Mouse (Mus musculus) lung, embryonic 14.5 days (tissue): ENCODE results near the gene Dhrs4. TPM values are rescaled to one million over a fixed set of nuclear protein-coding genes. Genes with fewer than 3 reads are reported as not detected.

Experiments used
- ATAC-seq: fragments of 200-750 bp; cut with Nextera tagmentation; 2 replicates; pipeline ENCODE4 v1.8.0; 2017; ENCODE audit warnings: mild to moderate bottlenecking, moderate TSS enrichment, moderate library complexity; ENCODE audit not compliant: insufficient read depth
- DNase-seq: peaks from one replicate; pipeline ENCODE4 v3.0.0-alpha.2; 2015
- H3K27ac ChIP-seq: fragments of 300-500 bp; sonication (generic); 2 replicates; pipeline ENCODE4 v1.5.1; 2014; ENCODE audit warnings: low read depth, mild to moderate bottlenecking, moderate library complexity
- H3K27me3 ChIP-seq: fragments of 300-500 bp; sonication (generic); 2 replicates; pipeline ENCODE4 v1.6.1; 2014; ENCODE audit warnings: low read length, control low read depth; ENCODE audit not compliant: insufficient read depth
- H3K36me3 ChIP-seq: fragments of 300-500 bp; sonication (generic); 2 replicates; pipeline ENCODE4 v1.6.1; 2014; ENCODE audit warnings: control low read depth; ENCODE audit not compliant: insufficient read depth
- H3K4me1 ChIP-seq: fragments of 300-500 bp; sonication (generic); 2 replicates; pipeline ENCODE4 v1.6.1; 2014; ENCODE audit warnings: antibody characterized with exemption, control low read depth; ENCODE audit not compliant: insufficient read depth
- H3K4me2 ChIP-seq: fragments of 300-500 bp; sonication (generic); 2 replicates; pipeline ENCODE4 v1.6.1; 2014; ENCODE audit warnings: mild to moderate bottlenecking
- H3K4me3 ChIP-seq: fragments of 300-500 bp; sonication (generic); 2 replicates; pipeline ENCODE4 v1.5.1; 2014; ENCODE audit warnings: low read depth, low read length
- H3K9ac ChIP-seq: fragments of 300-500 bp; sonication (generic); 2 replicates; pipeline ENCODE4 v1.6.1; 2014
- H3K9me3 ChIP-seq: fragments of 300-500 bp; sonication (generic); 2 replicates; pipeline ENCODE4 v1.6.1; 2016; ENCODE audit warnings: low read depth, low read length, control low read depth
- CTCF ChIP-seq: IDR thresholded peaks from 2 replicates; pipeline ENCODE4 v1.5.1; 2016; ENCODE audit warnings: antibody characterized with exemption, low read depth
- WGBS: fragments of 180-500 bp; shearing (Covaris S2); extraction: QIAGEN DNeasy Blood & Tissue Kit; methylation state at CpG from one replicate; pipeline ENCODE4 v1.1.7; 2014; 5-methylcytosine and 5-hydroxymethylcytosine counted together
- polyA plus RNA-seq: library from polyadenylated mRNA; unstranded; fragments of >200 nt; fragmentation: Nextera tagmentation; extraction: Ambion mirVana; gene quantifications from 2 replicates; pipeline ENCODE4 v1.2.1, GENCODE M21; 2014

Gene Dhrs4
- polyA plus RNA-seq, 1 experiment from 2014 or later = 68.6 TPM

DNA sequence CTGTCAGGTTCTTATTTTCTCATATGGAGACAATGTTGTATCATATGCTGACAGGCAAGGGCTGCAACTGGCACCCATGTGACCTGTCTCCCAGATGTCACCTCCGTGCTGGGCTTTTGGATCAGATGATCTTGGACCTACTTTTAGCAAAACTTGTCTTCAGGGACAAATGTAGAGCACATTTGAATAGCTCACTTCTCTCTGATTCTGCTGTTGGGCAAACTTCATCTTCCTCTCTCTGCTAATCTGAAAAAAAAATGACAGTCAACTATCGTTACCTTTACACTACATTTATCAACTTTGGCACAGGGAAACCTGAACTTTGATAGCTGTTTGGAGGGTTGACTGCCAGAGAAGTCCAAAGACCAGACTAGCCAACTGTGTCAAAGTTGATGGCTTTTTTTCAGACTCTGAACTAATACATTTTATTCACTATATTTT lies 10.2 kb upstream of the Dhrs4 start:
- H3K9ac ChIP-seq = no peak overlapping the region
- no peaks in the 10 kb centered on the region for H3K9me3 ChIP-seq
- H3K4me3 ChIP-seq = no peak overlapping the region
- WGBS = 72% methylated on average over 2 of the region's 2 CpGs
- H3K36me3 ChIP-seq = no peaks in the 10 kb centered on the region
- H3K4me2 ChIP-seq = no peak overlapping the region
- DNase-seq = no peak
- no peak for TF ChIP-seq CTCF
- no peak overlapping the region for H3K27ac ChIP-seq
- no peaks in the 10 kb centered on the region; the same call in 1 of the 2 replicates for H3K27me3 ChIP-seq
- H3K4me1 ChIP-seq = no peaks in the 10 kb centered on the region
- ATAC-seq = no peak

DNA sequence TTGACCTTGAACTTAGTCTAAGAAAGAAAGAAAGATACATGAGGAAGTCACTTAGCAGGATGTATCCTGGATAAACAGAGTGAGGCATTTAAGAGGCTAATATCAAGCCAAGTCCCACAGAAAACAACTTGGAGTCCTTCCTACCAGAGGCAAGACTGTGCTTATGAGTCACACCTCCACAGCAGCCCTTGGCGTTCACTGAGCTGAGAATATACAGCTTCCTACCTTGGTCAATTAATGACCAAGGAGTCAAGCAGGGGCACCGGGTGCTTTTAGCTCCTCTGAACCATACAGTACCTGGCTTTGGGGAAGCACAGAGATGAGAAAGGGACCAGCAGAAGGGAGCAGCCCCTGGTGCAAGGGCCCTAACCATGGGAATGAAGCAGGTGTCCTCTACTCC lies 9.5 kb upstream of the Dhrs4 start:
- Histone ChIP-seq H3K4me3 (no peak overlapping the region), H3K9me3 (no peaks in the 10 kb centered on the region), H3K4me1 (no peaks in the 10 kb centered on the region), H3K4me2 (no peak overlapping the region), H3K27ac (no peak overlapping the region), H3K27me3 (no peaks in the 10 kb centered on the region; the same call in 1 of the 2 replicates), H3K9ac (no peak overlapping the region), H3K36me3 (no peaks in the 10 kb centered on the region)
- no peak for DNase-seq
- no peak for TF ChIP-seq CTCF
- 64% methylated on average over 2 of the region's 2 CpGs for WGBS
- no peak for ATAC-seq

- Histone ChIP-seq H3K27ac (no peak overlapping the region), H3K36me3 (no peaks in the 10 kb centered on the region), H3K9ac (no peak overlapping the region), H3K4me1 (no peaks in the 10 kb centered on the region), H3K9me3 (no peaks in the 10 kb centered on the region), H3K27me3 (no peaks in the 10 kb centered on the region; the same call in 1 of the 2 replicates), H3K4me2 (no peak overlapping the region), H3K4me3 (no peak overlapping the region)
- TF ChIP-seq CTCF = no peak
- whole genome bisulfite sequencing = 57% methylated on average over 6 of the region's 6 CpGs
- no peak for ATAC-seq
- no peak for DNase-seq
Observed at GRCm38 (mm10) chr14:55469821-55470220, 8.7 kb upstream of the Dhrs4 start.

DNA sequence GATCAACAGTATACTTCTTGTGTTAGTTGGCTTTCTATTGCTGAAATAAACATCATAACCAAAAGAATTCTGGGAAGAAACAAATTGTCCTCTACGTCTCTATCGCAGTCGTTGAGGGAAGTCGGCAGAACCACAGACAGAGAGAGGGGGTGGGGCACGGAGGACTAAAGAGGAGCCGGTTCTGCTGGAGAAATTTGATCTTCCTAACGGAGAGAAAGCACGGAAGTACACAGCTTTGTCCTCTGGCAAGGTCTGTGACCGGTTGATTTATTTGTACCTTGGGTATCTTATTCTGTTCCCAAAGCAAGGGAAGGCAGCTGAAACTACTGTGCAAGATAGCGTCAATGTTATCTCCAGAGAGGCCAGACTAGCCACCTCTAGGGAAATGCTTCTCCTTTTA lies 7.8 kb upstream of the Dhrs4 start:
- H3K4me1 ChIP-seq = no peaks in the 10 kb centered on the region
- DNase-seq = peak; percentile 44
- H3K27me3 ChIP-seq = no peaks in the 10 kb centered on the region; the same call in 1 of the 2 replicates
- no peaks in the 10 kb centered on the region for H3K9me3 ChIP-seq
- TF ChIP-seq CTCF = no peak
- 0% methylated on average over 10 of the region's 10 CpGs for WGBS
- peak overlapping the region; percentile 26; the same call in 1 of the 2 replicates for H3K9ac ChIP-seq
- peak; percentile 58; the same call in 1 of the 2 replicates for ATAC-seq
- no peak overlapping the region for H3K4me3 ChIP-seq
- peak overlapping the region; percentile 43 for H3K4me2 ChIP-seq
- no peaks in the 10 kb centered on the region for H3K36me3 ChIP-seq
- no peak overlapping the region for H3K27ac ChIP-seq

- no peaks in the 10 kb centered on the region for H3K36me3 ChIP-seq
- no peak overlapping the region for H3K9ac ChIP-seq
- H3K4me3 ChIP-seq = no peak overlapping the region
- DNase-seq = no peak
- ATAC-seq = no peak
- WGBS = 44% methylated on average over 2 of the region's 2 CpGs
- H3K27ac ChIP-seq = no peak overlapping the region
- H3K9me3 ChIP-seq = no peaks in the 10 kb centered on the region
- no peak for TF ChIP-seq CTCF
- no peak overlapping the region for H3K4me2 ChIP-seq
- H3K27me3 ChIP-seq = no peaks in the 10 kb centered on the region
- peaks cover 6% of the 10 kb centered on the region; the same call in 1 of the 2 replicates for H3K4me1 ChIP-seq
Observed at GRCm38 (mm10) chr14:55475654-55476053, 2.9 kb upstream of the Dhrs4 start.

DNA sequence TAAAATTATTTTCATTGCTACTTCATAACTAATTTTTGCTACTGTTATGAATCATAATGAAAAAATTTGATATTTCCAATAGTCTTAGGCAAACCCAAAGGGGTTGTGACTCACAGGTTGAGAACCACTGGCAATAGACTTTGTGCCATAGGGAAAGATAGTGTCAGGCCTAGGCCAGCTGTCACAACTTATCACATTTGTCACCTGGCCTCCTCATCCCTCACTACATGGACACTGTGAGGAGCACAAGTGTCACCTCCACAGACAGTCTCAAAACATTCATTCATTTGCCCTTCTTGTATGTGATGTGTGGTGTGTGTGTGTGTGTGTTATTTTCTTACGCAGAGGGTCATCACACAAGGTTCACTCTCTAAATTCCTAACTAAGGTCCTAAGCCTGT lies 1.1 kb upstream of the Dhrs4 start:
- DNase-seq = no peak
- H3K36me3 ChIP-seq = peaks cover 8% of the 10 kb centered on the region
- no peak for TF ChIP-seq CTCF
- no peaks in the 10 kb centered on the region for H3K27me3 ChIP-seq
- no peak for ATAC-seq
- H3K4me3 ChIP-seq = no peak overlapping the region
- no peaks in the 10 kb centered on the region for H3K9me3 ChIP-seq
- H3K27ac ChIP-seq = no peak overlapping the region
- H3K4me1 ChIP-seq = peaks cover 6% of the 10 kb centered on the region; the same call in 1 of the 2 replicates
- H3K4me2 ChIP-seq = no peak overlapping the region
- H3K9ac ChIP-seq = no peak overlapping the region
- 94% methylated on average over 1 of the region's 1 CpGs for WGBS

- Histone ChIP-seq H3K27me3 (no peaks in the 10 kb centered on the region), H3K9ac (no peak overlapping the region), H3K4me2 (peak overlapping the region; percentile 68), H3K27ac (no peak overlapping the region), H3K4me1 (peaks cover 6% of the 10 kb centered on the region; the same call in 1 of the 2 replicates), H3K4me3 (peak overlapping the region; percentile 64; the same call in 1 of the 2 replicates), H3K36me3 (peaks cover 8% of the 10 kb centered on the region), H3K9me3 (no peaks in the 10 kb centered on the region)
- ATAC-seq (no peak), DNase-seq (no peak)
- 73% methylated on average over 5 of the region's 5 CpGs for WGBS
- no peak for TF ChIP-seq CTCF
Observed at GRCm38 (mm10) chr14:55477829-55478228, 729 bp upstream of the Dhrs4 start.

DNA sequence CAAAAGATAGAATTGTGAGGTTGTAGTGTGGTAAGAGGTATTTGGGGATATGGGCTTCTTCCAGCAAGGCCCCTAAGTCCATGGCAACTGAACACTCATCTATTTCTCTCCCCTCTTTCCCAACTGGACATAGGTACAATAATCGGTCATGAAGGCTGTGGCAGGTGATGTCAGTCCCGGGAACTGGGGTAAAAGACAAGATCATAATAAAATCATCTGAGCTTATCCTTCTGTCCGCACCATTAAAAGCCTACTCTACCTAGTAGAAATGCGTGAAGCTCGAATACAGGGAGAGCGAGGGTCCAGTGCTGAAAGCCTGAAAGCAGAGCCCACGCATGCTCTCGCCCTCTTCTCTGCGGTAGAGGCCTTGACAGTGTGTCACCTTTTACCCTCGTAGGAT lies 1.1 kb downstream of the Dhrs4 start:
- Histone ChIP-seq H3K36me3 (peaks cover 11% of the 10 kb centered on the region), H3K9me3 (no peaks in the 10 kb centered on the region), H3K27ac (no peak overlapping the region), H3K4me2 (peak overlapping the region; percentile 68), H3K4me3 (peak overlapping the region; percentile 64), H3K9ac (no peak overlapping the region; the same call in 1 of the 2 replicates), H3K4me1 (peaks cover 6% of the 10 kb centered on the region; the same call in 1 of the 2 replicates), H3K27me3 (no peaks in the 10 kb centered on the region)
- no peak for TF ChIP-seq CTCF
- ATAC-seq (no peak), DNase-seq (no peak)
- 89% methylated on average over 10 of the region's 10 CpGs for WGBS
